Mouse (Mus musculus) left cerebral cortex, adult 9 months (tissue): ENCODE measurements around the gene Tmem45a.
"Not testable (repeated sequence)": the region's sequence is repeated elsewhere in the genome, so short reads cannot be mapped to it uniquely, and the experiment has no call there.

ENCODE experiments used
- DNase-seq, 2 experiments: peaks; one replicate each; pipeline ENCODE4 v3.0.0; 2022; ENCODE audit warnings: low spot score in 2 of 2

Tmem45a gene

GRCm38 (mm10) chr16:56885824-56886615 lies at the start of gene Tmem45a:
Gene Tmem45a, minus strand, starts transcription at chr16:56886166.
- peak; percentile 33 to 61 for DNase-seq

GRCm38 (mm10) chr16:56928023-56928422 lies 42.1 kb upstream of the Tmem45a start, which contains the start of gene Lnp1:
Gene Lnp1, minus strand, starts transcription at chr16:56928061.
- DNase-seq = no peak

- peak; percentile 31 to 37 for DNase-seq
Observed at GRCm38 (mm10) chr16:56920102-56920657, 34.2 kb upstream of the Tmem45a start.

GRCm38 (mm10) chr16:56917230-56917629 lies 31.3 kb upstream of the Tmem45a start:
- no peak for DNase-seq

- DNase-seq = no peak
Observed at GRCm38 (mm10) chr16:56908986-56909385, 23.0 kb upstream of the Tmem45a start.

GRCm38 (mm10) chr16:56902206-56902605 lies 16.2 kb upstream of the Tmem45a start:
- DNase-seq = not testable (repeated sequence)

- no peak for DNase-seq
Observed at GRCm38 (mm10) chr16:56891583-56891982, 5.6 kb upstream of the Tmem45a start.

- no peak for DNase-seq
Observed at GRCm38 (mm10) chr16:56886616-56887116, 700 bp upstream of the Tmem45a start.

- DNase-seq = no peak
Observed at GRCm38 (mm10) chr16:56884811-56885210, 1.2 kb downstream of the Tmem45a start.

- no peak for DNase-seq
Observed at GRCm38 (mm10) chr16:56873410-56873809, 12.6 kb downstream of the Tmem45a start.

GRCm38 (mm10) chr16:56870458-56870857 lies 15.5 kb downstream of the Tmem45a start:
- no peak for DNase-seq

GRCm38 (mm10) chr16:56868361-56868760 lies 17.6 kb downstream of the Tmem45a start:
- DNase-seq = no peak

- no peak for DNase-seq
Observed at GRCm38 (mm10) chr16:56867591-56867990, 18.4 kb downstream of the Tmem45a start.

GRCm38 (mm10) chr16:56852841-56853587 lies 33.0 kb downstream of the Tmem45a start:
- DNase-seq = no peak

GRCm38 (mm10) chr16:56842988-56843387 lies 43.0 kb downstream of the Tmem45a start:
- no peak for DNase-seq

GRCm38 (mm10) chr16:56833312-56833711 lies 52.7 kb downstream of the Tmem45a start:
- no peak for DNase-seq

- DNase-seq = no peak
Observed at GRCm38 (mm10) chr16:56831986-56832385, 54.0 kb downstream of the Tmem45a start.

GRCm38 (mm10) chr16:56801370-56802109 lies 84.4 kb downstream of the Tmem45a start:
- no peak for DNase-seq

- no peak for DNase-seq
Observed at GRCm38 (mm10) chr16:56800946-56801345, 85.0 kb downstream of the Tmem45a start.

- no peak for DNase-seq
Observed at GRCm38 (mm10) chr16:56800469-56800868, 85.5 kb downstream of the Tmem45a start.

GRCm38 (mm10) chr16:56799541-56800029 lies 86.4 kb downstream of the Tmem45a start:
- no peak for DNase-seq
